Mouse (Mus musculus) right cerebral cortex, postnatal 25 days (tissue): ENCODE measurements around the gene Sele.

Experiments
- DNase-seq: peaks from one replicate; pipeline ENCODE4 v3.0.0; 2022

The Sele gene

DNA sequence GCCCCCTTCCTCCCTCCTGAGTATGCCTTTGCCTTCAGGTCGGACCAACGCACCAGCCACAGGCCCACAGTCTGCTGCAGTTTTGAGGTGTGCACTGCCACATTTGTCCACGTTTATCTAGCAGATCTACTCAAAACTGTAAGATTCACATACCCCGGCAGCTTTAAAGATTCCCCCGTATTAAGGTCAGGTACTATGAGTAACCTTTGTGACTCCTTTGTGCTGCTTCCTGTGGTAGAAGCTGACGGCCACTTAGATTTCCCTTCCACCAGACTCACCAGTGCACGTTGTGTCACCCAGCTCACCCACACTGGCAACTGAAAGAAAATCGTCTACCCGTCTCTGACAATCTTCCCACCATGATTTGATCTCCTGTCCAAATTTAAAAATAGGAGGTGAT, 25.1 kb downstream of the Sele start:
- DNase-seq = no peak

DNA sequence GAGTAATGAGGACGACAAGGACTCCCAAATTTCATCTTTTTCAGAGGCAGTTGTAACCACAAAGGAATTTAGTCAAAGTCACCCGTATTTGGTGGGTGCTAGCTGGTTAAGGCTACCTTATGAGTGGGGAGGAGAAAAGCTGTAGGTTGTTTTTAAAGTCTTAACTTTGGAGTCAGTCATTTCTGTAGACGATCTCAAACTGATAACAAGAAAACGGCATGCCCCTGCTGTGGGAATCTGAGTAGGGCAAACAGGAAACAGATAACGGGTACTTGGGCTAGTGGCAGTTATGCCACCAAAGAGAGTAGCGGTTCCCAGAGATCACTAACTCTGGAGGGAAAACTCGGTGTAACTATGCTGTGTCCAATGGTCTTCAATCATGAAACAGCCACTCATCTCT, 25.8 kb downstream of the Sele start:
- DNase-seq = no peak

DNA sequence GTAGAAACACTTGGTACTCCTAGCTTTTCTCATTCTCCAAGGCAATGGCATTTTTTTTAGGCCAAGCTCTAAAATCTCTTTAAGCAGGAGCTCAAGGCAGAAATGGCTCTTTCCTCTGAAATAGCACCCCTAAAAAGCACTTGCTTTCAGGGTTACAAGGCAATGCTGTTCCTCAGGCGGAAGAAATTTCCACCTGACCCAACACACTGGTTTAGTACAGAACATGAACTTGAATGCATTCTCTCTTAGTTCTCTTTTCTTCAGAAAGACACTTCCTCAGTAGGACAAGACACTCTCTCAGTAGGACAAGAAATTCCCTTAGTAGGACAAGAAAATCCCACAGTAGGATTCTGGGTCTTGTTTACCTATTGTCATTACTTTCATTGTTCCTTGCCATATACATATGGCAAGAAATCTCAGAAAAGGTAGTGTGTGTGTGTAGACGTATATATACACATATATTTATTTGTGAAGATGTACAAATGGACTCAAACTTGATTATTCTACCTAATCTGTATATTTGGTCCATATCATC, 26.6 kb downstream of the Sele start:
- no peak for DNase-seq

DNA sequence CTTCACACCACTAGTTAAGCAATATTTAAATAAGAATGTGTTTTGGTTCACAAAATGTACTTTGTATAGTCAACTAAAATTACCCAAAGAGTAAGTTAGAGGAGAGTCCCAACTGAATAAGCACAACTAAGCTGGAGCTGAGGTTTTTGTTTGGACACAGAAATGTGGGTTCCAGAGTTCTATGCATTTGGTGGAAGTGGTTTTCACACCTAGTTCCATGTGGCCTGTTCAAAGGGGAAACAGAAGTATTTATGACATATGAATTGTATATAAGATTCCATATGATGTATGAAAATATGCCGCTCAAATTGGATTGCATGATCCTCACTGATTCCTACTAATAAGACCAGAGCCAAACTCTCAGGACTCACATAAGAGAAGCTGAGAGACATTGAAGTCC, 27.4 kb downstream of the Sele start:
- DNase-seq = no peak

DNA sequence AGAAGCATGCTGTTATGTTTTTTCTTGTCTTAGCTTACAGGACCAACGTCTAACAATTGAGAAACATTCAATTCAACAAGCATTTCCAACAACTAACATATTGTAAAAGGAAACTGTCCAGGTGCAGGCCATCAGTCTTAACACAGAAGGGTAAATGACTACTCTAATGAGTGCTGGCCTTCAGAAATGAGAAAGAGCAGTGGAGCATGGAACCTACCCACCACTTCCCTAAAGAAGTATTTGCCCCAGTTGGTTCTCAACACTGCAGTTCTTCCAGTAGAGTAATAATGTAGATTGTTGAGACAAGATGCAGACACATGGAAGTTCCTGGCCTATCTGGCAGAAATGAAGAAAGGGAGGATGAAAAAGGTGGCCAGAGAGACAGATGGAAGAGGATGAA, 28.4 kb downstream of the Sele start:
- DNase-seq = no peak

DNA sequence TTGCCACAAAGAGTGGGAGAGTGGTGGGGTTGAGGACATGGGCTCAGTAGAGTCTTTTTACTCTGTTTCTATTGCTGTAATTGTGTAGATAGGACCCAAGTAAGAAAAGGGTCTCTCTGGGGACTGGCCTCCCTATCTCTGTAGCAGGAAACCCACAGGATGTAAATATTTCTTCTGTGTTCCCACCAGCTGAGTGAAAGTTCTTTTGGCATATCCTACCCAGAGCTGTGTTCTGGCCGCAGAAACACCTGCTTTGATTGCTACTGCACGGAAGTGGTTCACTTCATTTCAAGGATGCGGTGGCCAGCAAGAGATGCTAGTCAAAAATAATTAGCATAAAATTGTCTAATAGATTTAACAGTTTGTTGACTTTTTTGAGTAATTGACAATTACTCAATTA, 29.0 kb downstream of the Sele start:
- DNase-seq = no peak

DNA sequence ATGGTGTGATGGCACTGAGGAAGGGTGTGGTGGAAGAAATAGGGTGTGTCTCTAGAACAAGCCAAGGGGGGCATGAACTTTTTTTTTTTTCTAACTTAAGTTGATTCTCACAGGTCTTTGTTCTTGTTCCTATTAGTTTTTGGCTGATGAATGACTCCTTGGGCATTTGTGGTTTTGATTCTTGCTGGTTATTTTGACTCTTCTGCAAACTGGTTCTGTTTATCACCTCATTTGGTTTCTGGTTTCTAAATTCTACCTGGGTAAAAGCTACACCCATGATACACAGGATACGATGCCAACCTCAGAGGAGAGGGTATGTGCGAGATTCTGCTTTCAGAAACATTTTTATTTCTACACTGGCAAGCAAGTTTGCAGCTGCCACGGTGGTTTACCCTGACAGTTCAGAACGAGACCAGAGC, 30.3 kb downstream of the Sele start:
- no peak for DNase-seq

DNA sequence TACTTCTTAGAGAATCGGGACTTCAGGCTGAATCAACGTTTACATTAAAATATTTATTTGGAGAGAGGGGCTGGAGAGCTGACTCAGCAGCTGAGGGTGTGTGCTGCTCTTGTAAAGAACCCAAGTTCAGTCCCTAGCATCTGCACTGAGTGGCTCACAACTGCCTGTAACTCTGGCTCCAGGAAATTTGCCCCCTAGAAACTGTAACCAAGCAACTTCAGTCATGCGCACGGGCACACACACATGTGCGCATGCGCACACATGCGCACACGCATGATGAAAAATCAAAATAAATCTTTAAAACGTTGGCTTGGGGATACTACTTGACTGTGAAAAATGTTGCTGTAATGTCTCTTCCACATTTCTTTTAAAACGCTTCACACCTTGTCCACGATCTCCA, 31.1 kb downstream of the Sele start:
- DNase-seq = no peak

DNA sequence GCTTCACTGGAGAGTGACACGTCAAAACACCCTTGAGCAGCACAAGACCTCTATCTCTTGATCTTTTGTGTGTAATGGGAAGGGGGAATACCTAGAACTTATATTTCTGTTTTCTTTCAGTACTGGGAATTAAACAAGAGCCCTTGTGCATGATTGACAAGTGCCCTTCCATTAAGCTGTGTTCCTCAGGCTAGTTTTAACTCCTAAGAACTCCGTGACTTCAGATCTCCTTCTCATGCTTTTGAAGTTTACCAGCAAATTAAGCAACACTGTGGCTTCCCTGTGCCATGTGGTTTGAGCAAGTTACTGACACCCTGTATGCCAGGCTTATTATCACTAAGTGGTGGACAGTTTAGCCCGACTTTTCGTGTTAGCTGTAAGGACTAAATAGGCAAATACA, 35.0 kb downstream of the Sele start:
- DNase-seq = no peak

DNA sequence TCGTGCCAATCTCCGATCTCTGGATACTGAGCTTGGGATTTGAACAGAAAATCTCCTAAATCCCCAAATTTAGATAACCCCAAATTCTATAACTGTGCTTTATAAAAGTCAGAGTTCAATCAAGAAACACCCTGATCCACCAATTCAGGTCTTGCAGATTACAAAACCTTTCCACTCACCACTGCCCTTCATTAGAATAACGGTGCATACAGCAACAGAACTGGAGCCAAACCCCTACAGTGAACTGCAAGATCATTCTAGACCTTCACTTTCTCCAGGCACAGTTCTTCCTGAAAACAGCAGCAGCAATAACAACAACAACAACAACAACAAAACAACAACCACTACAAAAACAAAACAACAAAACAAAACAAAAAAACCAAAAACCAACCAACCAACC, 38.8 kb downstream of the Sele start:
- no peak for DNase-seq

DNA sequence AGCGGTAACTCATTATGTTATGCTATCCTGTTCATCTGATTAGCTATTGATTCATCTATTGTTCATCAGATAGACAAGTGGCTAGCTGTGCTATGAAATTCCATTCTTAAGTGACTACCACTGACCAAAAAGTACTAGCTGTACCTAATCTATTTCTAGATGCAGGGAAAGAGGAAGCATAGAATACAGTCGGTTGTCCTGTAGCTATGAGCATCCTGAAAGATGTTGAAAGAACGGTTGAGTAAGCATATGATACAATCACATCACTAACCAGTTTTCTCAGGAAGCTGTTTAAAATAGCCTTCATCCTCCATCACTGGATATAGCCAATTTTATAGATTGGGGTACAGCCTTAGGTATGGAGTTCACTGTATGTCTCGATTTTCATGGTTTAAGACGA, 39.8 kb downstream of the Sele start:
- DNase-seq = no peak

DNA sequence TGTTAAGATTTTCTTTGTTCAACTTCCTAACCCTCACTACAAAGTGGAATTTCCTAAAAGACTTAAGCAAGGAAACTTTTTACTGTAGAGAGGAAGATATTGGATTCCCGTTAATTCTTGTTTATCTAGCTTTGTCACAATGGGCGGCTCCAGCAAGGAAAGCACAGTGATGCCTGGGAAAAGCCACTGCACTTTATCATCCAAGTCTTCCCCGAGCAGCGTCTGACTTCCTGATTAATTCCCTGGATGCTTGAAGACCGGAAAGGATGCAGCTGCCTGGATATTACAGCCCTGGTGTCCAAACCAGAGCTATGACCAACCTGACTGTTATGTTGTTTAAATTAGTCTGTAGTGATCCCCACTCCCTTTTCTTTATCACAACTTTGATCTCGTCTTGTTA, 48.7 kb downstream of the Sele start:
- DNase-seq = no peak

DNA sequence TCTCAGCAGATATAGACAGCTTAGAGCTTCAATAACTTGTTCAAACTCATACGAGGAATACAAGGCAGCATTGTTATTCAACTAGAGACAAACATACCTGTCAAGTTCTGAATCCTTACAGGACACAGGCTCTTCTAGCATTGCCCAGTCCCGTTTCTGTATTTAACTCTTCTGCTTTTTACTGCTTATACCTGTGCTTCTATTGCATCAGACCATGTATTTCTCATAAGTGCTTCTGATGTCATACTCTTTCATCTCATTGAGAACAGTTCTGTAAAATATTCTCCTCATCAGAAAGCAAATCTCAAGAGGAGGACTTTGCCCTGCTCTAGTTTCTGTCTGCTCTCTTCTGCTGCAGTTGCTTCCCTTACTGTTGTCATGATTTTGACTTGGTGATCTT, 49.9 kb downstream of the Sele start:
- DNase-seq = no peak

DNA sequence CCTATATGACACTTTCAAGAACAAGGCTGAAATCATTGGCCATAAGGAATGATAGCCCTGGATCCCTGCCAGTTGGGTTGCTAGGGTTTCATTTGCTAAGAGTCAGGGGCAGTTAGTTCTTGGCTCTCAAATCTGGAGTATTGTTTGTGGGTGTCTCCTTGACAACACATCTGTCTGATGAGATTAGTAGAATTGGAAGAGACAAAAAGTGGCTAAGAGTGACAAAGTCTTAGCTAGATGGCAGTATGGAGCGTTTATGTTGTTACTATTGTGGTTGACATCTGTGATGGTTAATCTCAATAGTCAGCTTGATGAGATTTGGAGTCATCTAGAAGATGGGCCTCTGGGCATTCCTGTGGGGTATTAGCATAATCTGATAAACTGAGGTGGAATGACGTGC, 50.3 kb downstream of the Sele start:
- no peak for DNase-seq
